Mouse (Mus musculus) spleen, adult 2 months (tissue): ENCODE results near the gene Rhoq.

Source experiments
- CTCF ChIP-seq: fragments of 200-500 bp; IDR thresholded peaks from 2 replicates; pipeline ENCODE4 v1.5.1; 2011; ENCODE audit warnings: mild to moderate bottlenecking, inconsistent platforms; ENCODE audit not compliant: insufficient read depth, insufficient read length, insufficient replicate concordance; ENCODE audit errors: extremely low read depth
- POLR2A ChIP-seq: fragments of 200-500 bp; IDR thresholded peaks from 2 replicates; pipeline ENCODE4 v1.6.1; 2011; ENCODE audit warnings: low read depth, low read length, inconsistent platforms

DNA sequence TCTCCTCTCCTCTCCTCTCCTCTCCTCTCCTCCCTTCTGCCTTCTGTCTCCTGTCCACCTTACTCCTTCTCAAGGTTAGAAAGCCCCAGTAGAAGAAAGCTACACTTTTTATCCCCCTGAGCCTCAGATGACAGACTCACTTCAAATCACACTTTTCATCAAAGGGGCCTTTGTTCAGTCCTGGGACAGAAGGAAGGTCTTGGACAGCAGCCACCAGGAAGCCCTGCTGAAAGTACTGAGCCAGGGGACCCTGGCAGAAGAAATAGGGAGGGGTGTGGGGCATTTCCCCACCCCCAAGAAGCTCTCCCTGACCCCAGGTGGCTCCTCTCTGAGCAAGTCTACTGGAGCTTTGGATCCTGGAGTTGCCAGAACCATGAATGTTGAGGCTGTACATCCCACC lies 32.9 kb upstream of the Rhoq start:
- no peak for TF ChIP-seq CTCF
- no peak for TF ChIP-seq POLR2A
